Mouse (Mus musculus): ENCODE data around the gene B3gat3. TPM values are rescaled to one million over a fixed set of nuclear protein-coding genes. Genes with fewer than 3 reads are reported as not detected.
A peak's percentile ranks its signal among the peaks of the same experiment; 100 is the strongest.
"Not testable (repeated sequence)": the region's sequence is repeated elsewhere in the genome, so short reads cannot be mapped to it uniquely, and the experiment has no call there.

B3gat3 gene
- 10 to 100 TPM; 16.3 to 18.6 TPM for polyA plus RNA-seq (2017; shearing (Covaris generic))

DNA sequence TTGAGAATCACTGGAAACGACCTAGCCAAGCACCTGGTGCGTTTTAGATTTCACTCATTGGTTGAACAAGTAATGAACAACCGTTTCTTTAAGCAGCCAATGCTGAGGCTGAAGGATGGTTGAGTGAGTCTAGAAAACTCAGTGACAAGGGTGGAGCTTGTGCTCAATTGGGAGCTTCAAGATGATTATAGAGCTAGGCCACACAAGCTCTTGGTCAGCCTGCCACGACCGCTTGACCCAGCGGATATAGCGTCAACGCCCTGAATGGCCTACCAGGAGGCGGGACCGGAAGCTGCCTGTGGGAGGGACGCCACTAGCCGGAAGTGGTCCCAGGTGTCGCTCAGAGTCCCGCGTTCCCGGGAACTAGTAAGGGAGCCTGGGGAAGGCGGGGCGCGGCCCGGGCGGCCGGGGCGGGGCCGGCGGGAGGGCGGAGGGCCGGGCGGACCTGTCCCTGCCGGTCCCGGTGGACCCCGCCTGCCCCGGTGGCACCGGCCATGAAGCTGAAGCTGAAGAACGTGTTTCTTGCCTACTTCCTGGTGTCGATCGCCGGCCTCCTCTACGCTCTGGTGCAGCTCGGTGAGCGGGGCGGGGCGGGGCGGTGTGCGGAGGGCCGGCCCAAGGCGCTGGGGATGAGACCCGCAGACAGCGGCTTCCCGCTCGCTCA is at the start of gene B3gat3:
Gene B3gat3 (plus strand): TSS at position 302 of the 664 bp plus-strand sequence.
- peak; percentile 61 for ATAC-seq

DNA sequence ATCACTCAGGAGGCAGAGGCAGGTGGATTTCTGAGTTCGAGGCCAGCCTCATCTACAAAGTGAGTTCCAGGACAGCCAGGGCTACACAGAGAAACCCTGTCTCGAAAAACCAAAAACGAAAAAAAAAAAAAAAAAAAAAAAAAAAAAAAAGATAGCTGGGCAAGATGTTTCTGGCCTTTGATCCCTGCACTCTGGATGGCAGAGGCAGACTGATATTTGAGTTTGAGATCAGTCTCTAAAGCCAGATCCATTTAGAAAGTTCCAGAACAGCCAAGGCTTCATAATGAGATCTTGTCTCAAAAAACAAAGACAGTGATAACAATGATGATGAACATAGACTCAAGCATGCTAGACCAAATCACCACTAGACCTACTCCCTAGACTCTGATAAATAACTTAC is 49.8 kb upstream of the B3gat3 start:
- ATAC-seq = not testable (repeated sequence)

GRCm38 (mm10) chr19:8870838-8871237 is 49.3 kb upstream of the B3gat3 start:
- no peak for ATAC-seq

DNA sequence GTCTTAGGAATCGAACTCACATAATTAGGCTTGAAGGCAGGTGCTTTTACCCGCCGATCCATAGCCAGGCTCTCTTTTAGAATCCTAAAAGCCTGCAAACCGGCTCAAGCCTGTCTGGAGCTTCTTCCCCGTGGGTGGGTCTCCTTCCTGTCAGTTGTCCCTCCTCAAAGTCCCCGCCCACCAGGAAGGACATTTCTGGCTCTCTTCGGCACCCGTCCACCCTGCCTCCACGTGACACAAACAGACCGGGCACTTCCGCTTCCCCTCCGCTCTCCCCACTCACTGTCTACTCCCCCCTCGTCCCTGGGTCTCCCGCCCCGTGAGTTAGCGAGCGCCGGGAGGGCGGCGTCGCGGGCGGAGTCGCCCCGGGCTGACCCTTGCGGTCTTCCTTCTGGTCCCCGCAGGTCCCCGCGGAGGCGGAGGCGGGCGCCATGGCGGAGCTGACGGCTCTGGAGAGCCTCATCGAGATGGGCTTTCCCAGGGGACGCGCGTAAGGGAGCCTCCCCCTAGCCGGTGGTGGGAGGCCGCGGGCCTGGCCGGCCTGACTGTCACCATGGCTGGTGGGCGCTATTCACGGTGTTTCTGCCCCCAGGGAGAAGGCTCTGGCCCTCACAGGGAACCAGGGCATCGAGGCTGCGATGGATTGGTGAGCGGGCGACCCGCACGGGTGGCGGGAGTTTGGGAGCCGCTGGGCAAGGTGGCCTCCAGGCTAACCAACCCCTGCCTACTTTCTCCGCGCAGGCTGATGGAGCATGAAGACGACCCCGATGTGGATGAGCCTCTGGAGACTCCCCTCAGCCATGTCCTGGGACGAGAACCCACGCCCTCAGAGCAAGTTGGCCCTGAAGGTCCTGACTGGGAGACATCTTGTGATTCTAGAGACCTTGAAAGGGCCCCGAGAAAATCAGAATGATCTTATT is 48.6 kb upstream of the B3gat3 start, which contains the start of gene Ubxn1:
Gene Ubxn1 (plus strand): TSS at position 230 of the 920 bp plus-strand sequence.
- peak; percentile 93 for ATAC-seq

DNA sequence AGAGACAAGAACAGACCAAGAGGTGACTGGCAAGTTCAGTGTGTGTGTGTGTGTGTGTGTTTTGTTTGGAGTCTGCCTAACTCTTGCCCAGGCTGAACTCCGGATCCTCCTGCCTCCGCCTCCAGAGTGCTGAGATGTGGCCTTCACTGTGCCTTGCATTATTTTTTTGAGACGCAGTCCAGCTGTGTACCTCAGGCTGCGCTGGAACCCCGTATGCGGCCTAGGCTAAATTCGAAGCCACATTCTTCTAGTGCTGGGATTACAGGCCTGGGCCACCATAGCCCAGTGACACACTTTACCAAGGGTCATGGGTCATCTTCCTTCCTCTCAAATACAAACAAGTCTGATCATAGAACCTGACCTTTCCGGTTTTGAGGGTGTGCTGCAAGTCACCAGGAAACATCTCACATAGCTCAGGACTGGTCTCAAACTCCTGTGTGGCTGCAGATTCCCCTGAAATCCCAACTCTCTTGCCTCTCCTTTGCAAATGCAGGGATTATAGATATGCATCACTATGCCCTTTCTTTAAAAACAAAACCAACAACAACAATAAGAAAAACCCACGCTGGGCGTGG is 47.8 kb upstream of the B3gat3 start:
- no peak for ATAC-seq

GRCm38 (mm10) chr19:8875031-8875430 is 45.1 kb upstream of the B3gat3 start:
- ATAC-seq = no peak

GRCm38 (mm10) chr19:8880311-8881033 is 39.7 kb upstream of the B3gat3 start, which contains the start of gene Uqcc3:
Uqcc3 (minus strand) TSS chr19:8880923.
- peak; percentile 95 for ATAC-seq

DNA sequence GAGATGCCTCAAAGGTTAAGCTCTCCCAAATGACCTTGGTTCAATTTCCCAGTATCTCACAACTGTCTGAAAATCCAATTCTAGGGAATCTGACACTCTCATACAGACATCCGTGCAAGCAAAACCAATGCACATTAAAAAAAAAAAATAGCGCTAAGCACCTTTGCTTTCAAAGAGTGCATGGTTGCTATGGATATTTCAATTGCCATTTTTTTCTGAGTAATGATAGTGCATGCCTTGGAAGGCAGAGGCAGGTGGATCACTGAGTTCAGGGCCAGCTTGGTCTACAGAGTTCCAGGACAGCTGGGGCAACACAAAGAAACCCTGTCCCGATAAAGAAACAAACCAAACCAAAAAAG is 39.2 kb upstream of the B3gat3 start:
- peak; percentile 36 for ATAC-seq

DNA sequence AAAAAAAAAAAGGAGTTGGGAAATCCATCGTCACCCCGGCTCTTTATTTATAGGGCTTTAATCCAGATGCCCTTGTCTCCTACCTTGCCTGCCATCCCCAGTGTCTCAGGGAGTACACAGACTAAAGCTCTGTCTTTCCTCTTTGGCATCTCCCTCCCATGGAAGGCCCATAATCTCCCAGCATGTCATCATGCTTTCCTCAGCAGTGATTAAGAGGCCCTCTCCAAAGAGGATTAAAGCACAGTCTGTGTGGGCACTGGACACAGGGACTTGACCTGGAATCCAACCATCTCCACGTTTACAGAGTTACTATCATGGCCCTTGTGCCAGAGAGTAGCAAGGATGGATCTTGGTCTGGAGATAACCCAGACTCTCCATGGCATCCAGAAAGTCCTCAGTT is 36.6 kb upstream of the B3gat3 start, which contains the start of the genes Lbhd1 and Gm49403:
Gene Lbhd1 (plus strand): TSS at position 117 of the 400 bp plus-strand sequence.
Gene Gm49403 (plus strand): TSS at position 315 of the 400 bp plus-strand sequence.
- ATAC-seq = no peak

DNA sequence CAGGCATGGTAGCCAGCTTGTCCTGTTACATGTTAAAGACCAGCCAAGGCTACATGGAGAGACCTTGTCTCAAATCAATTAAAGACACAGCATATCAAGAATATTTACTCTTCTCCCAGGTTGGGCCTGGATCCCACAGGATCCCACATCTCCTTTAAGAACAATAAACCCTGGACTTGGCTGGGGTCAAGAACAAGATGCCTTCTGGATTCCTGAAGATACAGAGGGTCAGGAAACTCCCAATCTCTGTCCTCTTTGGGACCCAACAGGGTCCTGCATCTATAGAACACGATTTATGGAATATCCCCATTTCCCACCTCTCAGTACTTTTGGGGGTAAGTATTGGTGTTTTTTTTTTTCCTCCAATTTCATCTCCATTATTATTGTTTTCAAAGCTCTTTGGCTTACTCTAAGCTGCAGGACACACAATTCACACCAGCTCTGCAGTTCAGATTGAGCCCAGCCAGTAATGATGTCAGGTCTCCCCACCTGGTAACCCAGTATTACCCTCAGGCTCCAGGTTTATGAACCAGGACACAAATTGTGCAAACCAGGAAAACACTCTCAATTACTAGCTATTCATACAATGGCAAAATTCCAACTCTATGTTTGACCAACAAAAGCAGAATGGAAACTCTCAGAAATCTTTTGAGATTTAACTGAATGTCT is 33.1 kb upstream of the B3gat3 start:
- no peak for ATAC-seq

- no peak for ATAC-seq
Observed at GRCm38 (mm10) chr19:8887585-8888463, 32.4 kb upstream of the B3gat3 start.

- ATAC-seq = peak; percentile 87
Observed at GRCm38 (mm10) chr19:8888511-8889385, 31.4 kb upstream of the B3gat3 start, which contains the start of the genes 1810009A15Rik and Gm49416. 1810009A15Rik (plus strand) TSS chr19:8888853. Gm49416 (plus strand) TSS chr19:8888926.

- peak; percentile 15 for ATAC-seq
Observed at GRCm38 (mm10) chr19:8892829-8893766, 27.1 kb upstream of the B3gat3 start, which contains the start of gene Ints5. Ints5 (plus strand) TSS chr19:8893005.

GRCm38 (mm10) chr19:8895397-8895960 is 24.7 kb upstream of the B3gat3 start:
- no peak for ATAC-seq

- ATAC-seq = not testable (repeated sequence)
Observed at GRCm38 (mm10) chr19:8896231-8896630, 23.9 kb upstream of the B3gat3 start.

GRCm38 (mm10) chr19:8897211-8897864 is 22.8 kb upstream of the B3gat3 start:
- ATAC-seq = not testable (repeated sequence)

DNA sequence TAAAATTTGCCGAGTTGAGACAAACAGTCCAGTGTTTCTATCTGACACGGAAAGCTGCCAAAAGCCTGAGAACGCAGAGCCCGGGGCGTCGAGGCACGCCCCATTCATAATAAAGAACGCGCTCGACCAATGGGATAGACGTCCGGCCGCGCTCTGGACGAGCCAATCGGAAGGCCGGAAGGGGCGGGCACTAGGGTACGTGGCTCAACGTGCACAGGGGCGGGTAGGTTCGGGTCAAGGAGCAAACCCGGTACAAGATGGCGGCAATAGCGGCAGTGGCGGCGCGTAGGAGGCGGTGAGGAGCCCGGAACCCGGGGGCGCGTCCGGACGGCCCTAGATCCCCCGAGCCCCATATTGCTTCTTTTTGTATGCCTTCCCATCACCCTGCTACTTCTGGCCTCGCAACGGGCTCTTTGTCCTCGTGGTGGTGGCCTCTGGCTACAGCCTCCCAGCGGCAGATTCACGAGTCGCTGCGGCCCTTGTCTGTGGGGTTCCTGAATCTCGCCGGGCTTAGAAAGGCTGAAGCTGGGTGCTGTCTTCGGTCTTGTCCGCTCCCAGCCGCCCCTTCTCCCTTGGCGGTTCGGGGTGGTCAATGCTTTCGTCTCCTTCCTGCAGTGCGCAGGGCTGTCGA is 22.2 kb upstream of the B3gat3 start, which contains the start of gene Ganab:
Gene Ganab (plus strand): TSS at position 207 of the 631 bp plus-strand sequence.
- ATAC-seq = peak; percentile 98

All from activated CD4-positive, CD25-positive, alpha-beta regulatory T cell, adult 4 months (primary cell).